Mouse (Mus musculus): ENCODE measurements at regions not wholly inside any gene's neighbourhood (a gene's known extent, or its start where the extent isn't known, plus 50 kb on each side); places are given as distances from the start of the nearest gene placed in this dataset.

DNA sequence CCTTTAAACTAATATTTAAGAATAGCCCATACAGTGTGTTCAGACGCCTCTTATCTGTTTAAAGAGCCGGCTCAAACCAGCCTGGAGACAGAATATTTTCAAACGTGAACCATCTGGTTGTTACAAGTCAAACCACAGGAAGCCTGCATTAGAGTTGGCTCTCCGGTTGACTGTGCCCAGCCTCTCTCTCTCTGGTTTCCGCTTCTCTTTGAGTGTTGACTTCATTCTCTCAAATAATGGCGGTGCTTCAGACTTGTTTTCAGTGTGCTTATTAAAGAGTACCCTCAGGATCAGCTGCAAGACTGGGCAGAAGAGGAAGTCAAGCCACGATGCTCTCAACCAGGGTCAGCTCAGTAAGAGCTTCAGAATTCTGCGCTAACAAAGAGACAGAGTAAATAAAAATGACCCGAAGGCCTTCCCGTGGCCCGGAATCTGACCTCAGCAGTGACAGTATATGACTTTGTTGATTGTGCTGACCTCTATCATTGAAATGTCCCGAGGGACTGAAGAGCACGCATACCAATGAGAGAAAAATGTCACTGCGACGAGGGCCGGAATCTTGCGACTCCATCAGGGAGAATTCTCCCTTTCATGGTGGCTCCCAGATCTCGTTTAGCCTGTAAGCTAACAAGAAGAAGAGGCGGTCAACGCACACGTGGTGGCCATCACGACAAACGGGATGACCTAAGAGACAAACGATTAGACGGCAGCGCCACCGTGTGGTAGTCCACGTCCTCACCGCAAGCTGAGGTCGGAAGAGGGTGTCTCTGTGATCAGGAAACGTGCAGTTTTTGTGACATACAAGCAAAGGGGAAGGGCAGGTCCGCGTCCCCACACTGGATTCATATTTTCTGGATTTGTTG is 55.3 kb upstream of the Cpsf6 start:
- DNase-seq, result peak; percentile 89

DNA sequence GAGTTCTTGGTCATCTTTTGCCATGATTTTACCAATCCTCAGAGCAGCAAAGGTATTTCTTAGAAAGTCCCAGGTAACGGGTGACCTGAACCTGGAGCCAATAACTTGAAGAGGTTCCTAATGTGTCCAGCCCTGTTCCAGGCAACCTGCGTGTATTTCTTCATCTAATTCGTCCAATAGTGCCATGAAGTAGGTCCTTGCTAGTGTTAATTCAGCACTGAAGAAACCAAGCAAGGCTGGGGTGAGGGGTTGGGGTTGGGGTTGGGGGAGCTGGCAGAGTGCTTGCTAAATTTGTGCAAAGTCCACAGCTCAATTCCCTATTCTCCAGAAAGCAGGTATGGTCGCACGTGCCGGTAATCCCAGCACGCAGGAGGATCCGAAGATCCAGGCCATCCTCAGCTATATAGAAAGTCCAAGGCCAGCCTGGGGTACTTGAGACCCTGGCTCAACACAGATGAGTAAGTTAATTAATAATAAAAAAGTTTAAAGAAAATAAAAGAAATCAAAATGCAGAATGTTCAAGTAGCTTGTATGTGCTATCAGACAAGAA is 54.6 kb upstream of the Cpsf6 start:
- no peak for DNase-seq

DNA sequence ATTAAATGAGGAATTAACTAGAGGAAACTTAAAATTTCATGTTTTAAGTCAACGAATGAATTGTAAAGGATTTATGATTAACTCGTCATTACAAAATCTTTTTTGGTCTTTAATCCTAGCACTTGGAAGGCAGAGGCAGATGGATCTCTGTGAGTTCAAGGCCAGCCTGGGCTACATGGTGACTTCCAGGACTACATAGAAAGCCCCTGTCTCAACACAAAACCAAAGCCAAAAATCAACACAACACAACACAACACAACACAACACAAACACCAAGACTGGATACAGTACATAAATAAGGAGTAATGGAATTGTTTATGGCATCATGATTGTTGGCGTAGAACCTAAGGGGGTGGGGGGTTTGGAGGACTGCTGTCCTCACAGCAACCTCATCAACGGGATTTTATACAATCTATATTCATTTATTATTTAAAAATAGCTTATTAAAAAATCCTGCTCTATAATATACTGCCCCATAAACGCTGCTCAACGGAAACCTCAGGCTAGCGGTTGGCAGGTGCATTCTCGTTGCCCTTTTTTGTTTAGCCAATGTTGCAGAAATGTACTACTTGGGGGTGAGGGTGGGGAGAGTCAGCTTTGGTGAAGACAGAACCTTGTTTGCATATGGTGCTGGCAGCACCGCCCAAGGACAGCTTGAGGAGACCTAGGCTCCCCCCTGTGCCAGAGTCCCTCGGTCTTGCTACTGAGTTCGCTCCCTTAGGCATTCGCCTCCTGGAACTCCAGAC is 53.9 kb upstream of the Cpsf6 start:
- DNase-seq, result no peak

DNA sequence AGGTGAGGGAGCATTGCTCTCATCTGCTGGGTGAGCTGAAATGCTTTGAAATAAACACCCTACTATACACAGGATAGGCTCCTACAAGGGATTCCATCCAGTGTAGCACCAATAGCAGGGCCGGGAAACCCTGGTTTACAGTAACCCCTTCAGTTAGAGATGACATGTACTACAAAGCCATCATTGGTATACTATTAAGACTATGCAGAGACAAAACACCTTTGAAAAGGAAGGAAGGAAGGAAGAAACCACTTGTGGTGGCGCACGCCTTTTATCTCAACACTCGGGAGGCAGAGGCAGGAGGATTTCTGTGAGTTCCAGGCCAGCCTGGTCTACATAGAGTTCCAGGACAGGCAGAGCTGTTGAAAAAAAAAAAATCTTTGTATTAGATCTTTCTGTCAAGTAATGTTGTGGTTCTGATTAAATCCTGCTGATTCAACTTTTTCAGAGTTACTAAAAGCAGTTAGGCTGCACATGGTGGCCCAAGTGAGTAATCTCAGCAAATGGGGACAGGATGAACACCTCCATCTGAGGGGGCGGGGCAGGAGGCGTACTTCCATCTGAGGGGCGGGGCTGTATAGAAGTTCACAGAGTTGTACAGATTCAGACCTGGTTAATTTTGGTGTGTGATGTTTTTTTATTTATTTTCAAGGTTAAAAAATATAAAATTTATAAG is 53.2 kb upstream of the Cpsf6 start:
- DNase-seq, result no peak

DNA sequence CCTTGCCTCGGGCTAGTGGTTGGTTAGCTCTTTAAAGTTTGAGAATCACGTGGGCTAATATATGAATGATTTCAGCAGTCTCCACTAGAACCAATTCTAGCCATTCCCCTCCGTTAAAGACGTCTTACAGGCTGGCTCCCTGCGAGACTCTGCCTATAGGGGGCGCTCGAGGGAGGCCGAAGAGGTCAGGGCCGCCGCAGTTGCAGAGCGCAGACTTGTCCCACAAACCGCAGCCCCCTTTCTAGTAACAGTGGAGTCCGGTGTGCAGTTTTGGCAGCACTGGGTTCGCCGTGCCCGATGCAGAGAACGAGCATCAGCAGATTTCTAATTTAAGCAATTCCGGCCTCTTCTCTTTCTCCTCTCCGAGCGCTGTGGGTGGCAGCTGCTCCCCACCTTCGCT is 52.6 kb upstream of the Cpsf6 start:
- DNase-seq, result peak; percentile 73

DNA sequence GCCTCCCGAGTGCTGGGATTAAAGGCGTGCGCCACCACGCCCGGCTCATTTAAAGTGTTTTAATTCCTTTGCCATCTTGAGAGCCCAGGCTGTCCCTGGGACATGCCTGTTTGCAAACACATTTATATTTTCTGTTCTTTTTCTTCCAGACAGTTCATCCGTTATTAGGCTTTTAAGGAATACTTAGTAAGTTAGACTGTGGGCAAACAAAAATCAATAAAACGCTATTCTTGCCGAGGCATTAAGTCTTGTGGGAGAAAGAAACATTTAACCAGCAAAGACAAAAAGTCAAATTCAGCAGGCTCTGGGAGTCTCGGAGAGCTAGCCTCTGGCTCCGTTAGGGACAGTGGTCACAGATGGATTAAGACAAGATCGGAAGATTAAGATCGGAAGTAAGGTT is 52.0 kb upstream of the Cpsf6 start:
- no peak for DNase-seq

DNA sequence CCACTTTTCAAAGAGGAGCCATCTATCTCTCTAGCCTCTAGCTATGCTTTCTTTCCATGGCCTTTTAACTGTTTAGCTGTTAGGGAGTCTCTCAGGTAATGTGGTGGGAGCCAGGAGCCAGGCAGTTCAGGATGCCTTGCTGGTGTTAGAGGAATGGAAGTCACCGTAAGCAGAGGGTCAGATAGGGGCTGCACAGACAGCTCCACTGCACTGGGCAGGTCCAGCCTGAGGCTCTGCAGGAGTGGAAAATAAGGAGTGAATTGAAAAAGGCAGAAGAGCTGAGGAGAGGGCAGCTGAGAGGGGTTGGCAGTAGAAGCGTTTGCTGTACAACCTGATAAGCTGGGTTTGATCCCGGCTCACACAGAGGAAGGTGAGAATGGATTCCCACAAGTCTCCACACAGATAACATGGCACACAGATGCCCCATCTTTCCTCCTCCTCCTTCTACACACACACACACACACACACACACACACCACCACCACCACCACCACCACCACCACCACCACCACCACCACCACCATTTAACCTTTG is 51.3 kb upstream of the Cpsf6 start:
- no peak for DNase-seq

DNA sequence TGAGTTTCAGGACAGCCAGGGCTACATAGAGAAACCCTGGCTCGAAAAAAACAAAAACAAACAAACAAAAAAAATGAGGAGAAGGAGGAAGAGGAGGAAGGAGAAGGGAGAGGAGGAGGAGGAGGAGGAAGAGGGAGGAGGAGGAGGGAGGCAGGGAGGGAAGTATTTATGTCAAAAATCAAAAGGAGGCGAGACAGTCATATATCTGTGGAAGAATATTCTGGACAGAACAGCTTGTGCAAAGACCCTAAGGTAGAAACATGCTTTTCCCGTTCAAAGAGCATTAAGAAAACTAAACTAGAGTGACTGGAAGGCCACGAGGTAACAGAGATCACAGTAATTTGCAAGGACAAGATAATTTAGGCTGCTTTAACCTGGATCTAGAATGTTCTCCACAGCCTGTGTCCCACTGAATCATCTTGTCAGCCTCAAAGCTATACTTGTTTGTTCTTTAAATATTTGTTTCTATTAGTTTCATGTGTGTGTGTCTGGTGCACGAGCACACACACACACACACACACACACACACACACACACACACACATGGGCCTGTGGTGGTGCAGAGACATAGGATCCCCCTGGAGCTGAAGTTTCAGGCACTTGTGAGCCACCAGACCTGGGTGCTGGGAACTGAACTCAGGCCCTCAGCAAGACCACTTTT is 50.5 kb upstream of the Cpsf6 start:
- DNase-seq, result no peak

DNA sequence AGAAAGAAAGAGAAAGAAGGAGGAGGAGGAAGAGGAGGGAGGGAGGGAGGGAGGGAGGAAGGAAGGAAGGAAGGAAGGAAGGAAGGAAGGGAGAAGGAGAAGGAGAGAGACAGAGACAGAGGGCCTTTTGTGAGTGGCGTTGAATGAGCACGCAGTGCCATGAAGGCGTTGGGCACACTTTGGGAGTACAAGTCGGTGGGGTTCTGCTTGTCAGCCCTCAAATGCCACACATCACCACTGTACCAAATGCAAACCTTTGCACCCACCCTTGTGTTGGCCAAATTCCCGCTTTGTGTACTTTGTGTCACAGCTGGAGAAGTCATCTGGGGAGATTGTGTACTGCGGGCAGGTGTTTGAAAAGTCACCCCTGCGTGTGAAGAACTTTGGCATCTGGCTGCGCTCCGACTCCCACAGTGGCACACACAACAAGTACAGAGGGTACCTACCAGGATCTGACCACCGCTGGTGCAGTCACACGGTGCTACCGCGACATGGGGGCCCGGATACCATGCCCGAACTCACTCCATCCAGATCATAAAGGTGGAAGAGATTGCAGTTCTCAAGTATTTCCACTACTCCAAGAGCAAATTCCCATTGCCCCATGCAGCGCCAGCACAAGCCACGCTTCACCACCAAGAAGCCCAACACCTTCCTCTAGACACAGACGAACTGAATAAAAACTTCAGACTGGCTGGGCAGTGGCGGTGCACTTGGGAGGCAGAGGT is 49.8 kb upstream of the Cpsf6 start:
- no peak for DNase-seq
